Mouse (Mus musculus) intestine, embryonic 15.5 days (tissue): ENCODE measurements around the gene Znrd1as. TPM values are rescaled to one million over a fixed set of nuclear protein-coding genes. Genes with fewer than 3 reads are reported as not detected.
A peak's percentile ranks its signal among the peaks of the same experiment; 100 is the strongest.

Experiments used
- ATAC-seq: fragments of 200-750 bp; cut with Nextera tagmentation; 2 replicates; pipeline ENCODE4 v1.8.0; 2017; ENCODE audit warnings: moderate TSS enrichment, moderate library complexity
- H3K27ac ChIP-seq: fragments of 300-500 bp; sonication (generic); 2 replicates; pipeline ENCODE4 v1.5.1; 2015; ENCODE audit warnings: mild to moderate bottlenecking, inconsistent platforms
- H3K27me3 ChIP-seq: fragments of 300-500 bp; sonication (generic); replicated peaks from 2 replicates; pipeline ENCODE4 v1.6.1; 2015; ENCODE audit warnings: inconsistent platforms
- H3K36me3 ChIP-seq: fragments of 300-500 bp; sonication (generic); 2 replicates; pipeline ENCODE4 v1.6.1; 2015; ENCODE audit warnings: inconsistent platforms
- H3K4me1 ChIP-seq: fragments of 300-500 bp; sonication (generic); replicated peaks from 2 replicates; pipeline ENCODE4 v1.6.1; 2015; ENCODE audit warnings: inconsistent platforms
- H3K4me2 ChIP-seq: fragments of 300-500 bp; sonication (generic); replicated peaks from 2 replicates; pipeline ENCODE4 v1.6.1; 2015; ENCODE audit warnings: mild to moderate bottlenecking, inconsistent platforms
- H3K4me3 ChIP-seq: fragments of 300-500 bp; sonication (generic); replicated peaks from 2 replicates; pipeline ENCODE4 v1.5.1; 2015; ENCODE audit warnings: inconsistent platforms
- H3K9ac ChIP-seq: fragments of 300-500 bp; sonication (generic); 2 replicates; pipeline ENCODE4 v1.6.1; 2015; ENCODE audit warnings: inconsistent platforms
- H3K9me3 ChIP-seq: fragments of 300-500 bp; sonication (generic); 2 replicates; pipeline ENCODE4 v1.6.1; 2016; ENCODE audit warnings: inconsistent platforms
- WGBS: fragments of 180-500 bp; shearing (Covaris S2); methylation state at CpG from one replicate; pipeline ENCODE4 v1.1.7; 2015; 5-methylcytosine and 5-hydroxymethylcytosine counted together
- polyA plus RNA-seq: library from polyadenylated mRNA; unstranded; fragments of >200 nt; fragmentation: Nextera tagmentation; extraction: Ambion mirVana; gene quantifications from 2 replicates; pipeline ENCODE4 v1.2.1, GENCODE M21; 2015

Gene Znrd1as
- polyA plus RNA-seq, 1 experiment from 2014 or later, result 6.3 TPM

DNA sequence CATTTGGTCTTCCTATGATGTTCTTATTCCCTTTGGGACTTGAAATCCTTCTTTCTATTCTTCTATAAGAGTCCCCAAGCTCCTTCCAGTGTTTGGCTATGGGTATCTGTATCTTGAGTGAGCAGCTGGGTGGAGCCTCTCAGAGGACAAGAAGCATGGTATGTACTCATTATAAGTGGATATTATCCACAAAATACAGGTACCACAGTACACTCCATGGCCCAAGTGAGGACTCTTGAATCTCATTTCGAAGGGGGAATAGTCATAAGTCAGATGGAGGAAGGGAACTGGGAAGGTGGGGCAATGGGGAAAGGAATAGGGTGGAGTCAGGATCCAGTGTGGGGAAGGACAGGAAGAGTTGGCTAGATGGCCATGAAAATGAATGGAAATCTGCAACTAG lies 5.3 kb upstream of the Znrd1as start:
- Histone ChIP-seq H3K9me3 (no peaks in the 10 kb centered on the region), H3K27me3 (no peaks in the 10 kb centered on the region), H3K27ac (no peak overlapping the region), H3K4me3 (no peak overlapping the region), H3K36me3 (peaks cover 8% of the 10 kb centered on the region; the same call in 1 of the 2 replicates), H3K9ac (no peak overlapping the region), H3K4me1 (peaks cover 7% of the 10 kb centered on the region), H3K4me2 (no peak overlapping the region)
- 94% methylated on average over 1 of the region's 1 CpGs for WGBS
- ATAC-seq, result no peak

DNA sequence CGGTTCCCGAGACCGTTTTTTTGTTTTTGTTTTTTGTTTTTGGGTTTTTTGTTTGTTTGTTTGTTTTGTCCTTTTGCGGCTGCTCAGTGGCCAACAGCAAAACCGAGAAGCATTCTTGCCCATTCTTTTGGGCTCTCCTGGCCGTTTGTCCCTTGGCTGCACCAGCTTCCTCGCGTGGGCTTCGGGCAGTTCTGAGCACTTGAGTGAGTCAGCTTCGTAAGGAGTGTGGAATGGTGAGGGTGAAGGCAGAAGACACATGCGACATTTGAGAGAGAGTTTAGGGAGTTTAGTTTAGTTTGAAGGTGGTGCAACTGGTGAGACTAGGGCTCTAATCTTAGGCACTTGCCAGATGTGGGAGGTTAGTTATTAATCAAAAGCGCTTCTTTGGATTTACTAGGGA lies 492 bp downstream of the Znrd1as start:
- Histone ChIP-seq H3K4me2 (peak overlapping the region; percentile 57), H3K9ac (peak overlapping the region; percentile 62), H3K36me3 (0 out of 2 replicates have a peak, but pooled peaks cover 4% of the 10 kb centered on the region), H3K4me3 (peak overlapping the region; percentile 58), H3K4me1 (peaks cover 10% of the 10 kb centered on the region), H3K27ac (peak overlapping the region; percentile 19; the same call in 1 of the 2 replicates), H3K9me3 (no peaks in the 10 kb centered on the region), H3K27me3 (no peaks in the 10 kb centered on the region)
- ATAC-seq, result no peak
- WGBS, result 10% methylated on average over 12 of the region's 12 CpGs

DNA sequence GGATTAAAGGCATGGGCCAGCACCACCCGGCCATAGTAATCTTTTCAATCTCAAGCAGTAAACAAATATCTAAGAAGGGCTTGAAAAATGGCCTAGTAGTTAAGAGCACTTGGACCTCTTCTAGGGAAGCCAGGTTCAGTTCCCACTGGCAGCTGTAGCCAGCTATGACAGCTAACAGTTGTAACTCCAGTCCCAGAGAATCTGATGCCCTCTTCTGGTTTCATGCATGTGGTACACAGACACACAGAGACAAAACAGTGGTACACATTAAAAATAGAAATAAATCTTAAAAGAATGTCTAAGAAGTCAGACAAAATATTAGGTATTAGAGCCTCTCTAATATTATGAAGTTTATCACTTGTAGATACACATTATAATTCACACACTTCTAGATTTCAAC lies 2.7 kb downstream of the Znrd1as start:
- Histone ChIP-seq H3K4me2 (no peak overlapping the region), H3K9ac (no peak overlapping the region), H3K4me3 (no peak overlapping the region), H3K27ac (no peak overlapping the region), H3K27me3 (no peaks in the 10 kb centered on the region), H3K36me3 (0 out of 2 replicates have a peak, but pooled peaks cover under 1% of the 10 kb centered on the region), H3K9me3 (no peaks in the 10 kb centered on the region), H3K4me1 (peaks cover 10% of the 10 kb centered on the region)
- no peak for ATAC-seq
- WGBS, result 47% methylated on average over 1 of the region's 1 CpGs

GRCm38 (mm10) chr17:36966875-36967274 lies 8.5 kb downstream of the Znrd1as start:
- H3K4me1 ChIP-seq, result no peaks in the 10 kb centered on the region
- no peaks in the 10 kb centered on the region for H3K36me3 ChIP-seq
- no peaks in the 10 kb centered on the region for H3K9me3 ChIP-seq
- no peak overlapping the region for H3K9ac ChIP-seq
- 76% methylated on average over 1 of the region's 1 CpGs for WGBS
- no peaks in the 10 kb centered on the region; the same call in 1 of the 2 replicates for H3K27me3 ChIP-seq
- no peak overlapping the region for H3K4me3 ChIP-seq
- H3K4me2 ChIP-seq, result no peak overlapping the region
- H3K27ac ChIP-seq, result no peak overlapping the region
- ATAC-seq, result no peak

- H3K4me1 ChIP-seq, result no peaks in the 10 kb centered on the region
- no peaks in the 10 kb centered on the region; the same call in 1 of the 2 replicates for H3K27me3 ChIP-seq
- no peaks in the 10 kb centered on the region for H3K9me3 ChIP-seq
- WGBS, result 77% methylated on average over 14 of the region's 14 CpGs
- peak; percentile 34; the same call in 1 of the 2 replicates for ATAC-seq
- no peak overlapping the region for H3K9ac ChIP-seq
- H3K4me3 ChIP-seq, result no peak overlapping the region
- H3K36me3 ChIP-seq, result no peaks in the 10 kb centered on the region
- H3K4me2 ChIP-seq, result no peak overlapping the region
- H3K27ac ChIP-seq, result no peak overlapping the region
These were observed 12.0 kb downstream of the Znrd1as start for GRCm38 (mm10) chr17:36970316-36970890.

DNA sequence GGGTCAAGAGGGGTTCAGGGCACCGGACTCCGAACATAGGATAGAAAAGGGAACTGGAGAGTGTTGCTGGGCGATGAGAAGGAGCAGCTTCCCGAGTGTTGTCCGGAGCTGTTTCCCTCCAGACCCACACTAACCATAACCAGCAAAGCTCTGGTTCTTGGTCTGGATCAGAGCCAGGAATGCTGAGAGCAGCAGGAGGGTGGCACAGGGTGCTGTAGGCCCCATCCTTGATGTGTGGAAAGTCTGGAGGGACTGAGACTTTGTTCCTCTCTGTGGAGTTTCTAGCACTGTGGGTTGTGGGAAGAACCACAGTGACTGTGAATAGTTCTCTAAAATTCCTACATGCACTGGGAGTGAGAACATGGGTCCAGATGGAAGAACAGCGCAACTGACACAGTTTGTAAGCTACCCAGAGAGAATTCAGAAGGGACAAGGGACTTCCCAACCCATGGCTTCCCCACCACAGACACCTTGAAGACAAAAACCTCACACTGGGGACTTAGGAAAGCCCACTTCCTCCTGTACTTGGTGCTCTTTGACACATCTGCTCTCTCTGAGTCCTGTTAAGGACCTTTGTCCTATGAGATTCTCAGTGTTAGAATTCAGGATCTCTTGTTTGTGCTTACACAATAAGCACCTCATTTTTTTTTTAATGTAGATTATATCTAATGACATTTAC lies 12.9 kb downstream of the Znrd1as start:
- Histone ChIP-seq H3K4me1 (no peaks in the 10 kb centered on the region), H3K27ac (no peak overlapping the region), H3K4me2 (no peak overlapping the region), H3K27me3 (no peaks in the 10 kb centered on the region; the same call in 1 of the 2 replicates), H3K36me3 (no peaks in the 10 kb centered on the region), H3K9ac (no peak overlapping the region), H3K9me3 (no peaks in the 10 kb centered on the region), H3K4me3 (no peak overlapping the region)
- ATAC-seq, result no peak
- 84% methylated on average over 6 of the region's 6 CpGs for WGBS

GRCm38 (mm10) chr17:36972791-36973190 lies 14.4 kb downstream of the Znrd1as start:
- WGBS, result 84% methylated on average over 3 of the region's 3 CpGs

GRCm38 (mm10) chr17:36973271-36973787 lies 14.9 kb downstream of the Znrd1as start:
- H3K9me3 ChIP-seq, result no peaks in the 10 kb centered on the region

More at GRCm38 (mm10) chr17:36972791-36973190, 14.4 kb downstream of the Znrd1as start:
- H3K9ac ChIP-seq, result no peak overlapping the region
- H3K36me3 ChIP-seq, result no peaks in the 10 kb centered on the region
- no peak overlapping the region for H3K27ac ChIP-seq
- H3K4me2 ChIP-seq, result no peak overlapping the region
- ATAC-seq, result no peak
- H3K4me3 ChIP-seq, result no peak overlapping the region
- no peaks in the 10 kb centered on the region for H3K9me3 ChIP-seq
- H3K4me1 ChIP-seq, result no peaks in the 10 kb centered on the region
- no peaks in the 10 kb centered on the region; the same call in 1 of the 2 replicates for H3K27me3 ChIP-seq

GRCm38 (mm10) chr17:36981221-36981813 lies 22.9 kb downstream of the Znrd1as start, which contains the start of gene 2410137M14Rik:
TSS of gene 2410137M14Rik (minus strand) at chr17:36981237.
- WGBS, result 10% methylated on average over 18 of the region's 18 CpGs
- Histone ChIP-seq H3K9me3 (no peaks in the 10 kb centered on the region), H3K9ac (no peak within 1 kb of the TSS), H3K27me3 (no peaks in the 10 kb centered on the region), H3K4me3 (0 out of 2 replicates have a peak within 1 kb of the TSS, but pooled peaks have one; percentile 9), H3K27ac (no peak within 1 kb of the TSS), H3K4me2 (peak within 1 kb of the TSS; percentile 52), H3K4me1 (peaks cover 14% of the 10 kb centered on the region; the same call in 1 of the 2 replicates), H3K36me3 (no peaks in the 10 kb centered on the region)
- peak; percentile 67 for ATAC-seq

More at GRCm38 (mm10) chr17:36973271-36973787, 14.9 kb downstream of the Znrd1as start:
- Histone ChIP-seq H3K4me1 (no peaks in the 10 kb centered on the region), H3K4me3 (no peak overlapping the region), H3K36me3 (no peaks in the 10 kb centered on the region), H3K4me2 (no peak overlapping the region), H3K27ac (no peak overlapping the region), H3K27me3 (no peaks in the 10 kb centered on the region; the same call in 1 of the 2 replicates), H3K9ac (no peak overlapping the region)
- ATAC-seq, result no peak
- WGBS, result 70% methylated on average over 8 of the region's 8 CpGs

DNA sequence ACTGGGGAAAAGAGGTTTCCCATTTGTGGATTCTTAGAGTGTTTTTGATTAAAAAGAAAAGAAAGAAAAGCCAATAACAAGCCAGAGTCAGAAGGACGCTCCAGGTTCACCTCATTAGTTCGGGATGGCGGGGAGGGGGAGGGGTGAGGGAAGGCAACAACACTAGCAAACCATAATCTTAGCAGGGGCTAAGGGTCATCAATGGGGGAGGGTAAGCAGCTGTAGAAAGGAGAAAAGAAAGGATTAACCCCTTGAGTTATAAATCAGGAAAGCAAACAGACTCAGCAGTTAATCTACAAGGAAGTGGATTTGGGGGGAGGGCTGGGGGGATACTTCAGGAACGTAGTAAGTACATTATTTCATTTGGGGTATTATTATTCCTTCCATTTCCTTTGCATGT lies 23.5 kb downstream of the Znrd1as start:
- ATAC-seq, result peak; percentile 76
- no peaks in the 10 kb centered on the region for H3K36me3 ChIP-seq
- H3K4me2 ChIP-seq, result peak overlapping the region; percentile 52
- no peak overlapping the region for H3K27ac ChIP-seq
- H3K4me3 ChIP-seq, result no peak overlapping the region
- peaks cover 14% of the 10 kb centered on the region; the same call in 1 of the 2 replicates for H3K4me1 ChIP-seq
- no peaks in the 10 kb centered on the region for H3K9me3 ChIP-seq
- no peak overlapping the region for H3K9ac ChIP-seq
- 5% methylated on average over 4 of the region's 4 CpGs for WGBS
- H3K27me3 ChIP-seq, result no peaks in the 10 kb centered on the region

DNA sequence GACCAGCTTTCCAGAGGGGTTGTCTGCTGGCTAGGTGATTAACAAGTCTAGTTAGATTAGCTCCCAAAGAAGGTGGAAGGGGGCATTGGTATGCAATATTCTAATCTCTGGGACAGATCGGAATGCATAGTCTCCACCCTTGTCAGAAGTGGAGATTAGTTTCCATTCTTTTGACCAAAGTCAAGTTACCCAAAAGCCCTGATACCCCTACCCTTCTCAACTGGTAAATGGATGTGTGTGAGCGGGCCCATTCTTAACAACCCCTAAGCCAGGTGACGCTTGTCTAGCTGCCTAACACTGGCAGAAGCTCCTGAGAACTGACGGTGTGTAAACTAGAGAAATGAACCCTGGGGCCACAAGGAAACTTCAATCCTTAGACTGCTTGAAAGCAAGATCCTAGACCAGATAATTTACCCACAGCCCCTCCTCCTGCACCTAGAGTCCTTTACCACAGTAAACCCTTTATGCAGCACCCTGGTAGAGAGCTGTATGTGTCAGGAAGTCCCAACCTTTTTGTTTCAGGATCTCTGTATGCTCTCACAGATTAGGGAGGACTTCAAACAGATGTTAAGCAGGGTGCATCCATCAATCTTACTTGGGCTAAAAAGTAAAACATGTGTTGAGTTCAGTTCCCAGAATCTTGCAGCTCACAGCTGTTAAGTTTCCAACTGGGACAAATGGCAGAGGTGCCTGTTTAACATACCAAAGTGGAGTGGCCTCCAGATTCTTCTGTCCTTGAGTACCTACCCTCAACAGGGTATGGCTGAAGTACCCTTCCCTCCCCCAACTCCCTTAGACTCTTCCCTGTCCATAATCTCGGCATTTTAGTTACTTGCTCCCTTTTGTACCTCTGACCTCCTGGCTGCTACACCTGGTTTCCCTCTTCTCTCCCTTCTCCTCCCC lies 24.1 kb downstream of the Znrd1as start:
- Histone ChIP-seq H3K36me3 (no peaks in the 10 kb centered on the region), H3K27ac (no peak overlapping the region), H3K4me2 (0 out of 2 replicates have a peak overlapping the region, but pooled peaks have one; percentile 9), H3K27me3 (peaks cover 3% of the 10 kb centered on the region), H3K4me1 (peaks cover 14% of the 10 kb centered on the region; the same call in 1 of the 2 replicates), H3K4me3 (no peak overlapping the region), H3K9me3 (no peaks in the 10 kb centered on the region), H3K9ac (no peak overlapping the region)
- WGBS, result 37% methylated on average over 5 of the region's 5 CpGs
- peak; percentile 54 for ATAC-seq
